Mouse (Mus musculus) myocyte (in vitro differentiated cells): ENCODE data around the gene Akap13.

Experiments used
- CEBPB ChIP-seq: IDR thresholded peaks from 2 replicates; pipeline ENCODE4 v1.6.1; 2011; ENCODE audit warnings: mild to moderate bottlenecking, moderate library complexity; ENCODE audit not compliant: poor library complexity, insufficient read depth, severe bottlenecking
- E2F4 ChIP-seq: IDR thresholded peaks from one replicate; pipeline ENCODE4 v1.6.1; 2011; ENCODE audit warnings: mild to moderate bottlenecking, control low read depth, moderate library complexity; ENCODE audit not compliant: insufficient read depth
- MAX ChIP-seq: IDR thresholded peaks from one replicate; pipeline ENCODE4 v1.6.1; 2011; ENCODE audit warnings: low read depth, mild to moderate bottlenecking, control low read depth
- MYOD1 ChIP-seq, 3 experiments: IDR thresholded peaks; one replicate each; pipeline ENCODE4 v1.6.1; 2011; ENCODE audit warnings: control low read depth in 2 of 3, low read depth in 2 of 3, mild to moderate bottlenecking in 2 of 3, moderate library complexity in 1 of 3; ENCODE audit not compliant: insufficient read length in 2 of 3, control insufficient read depth in 1 of 3
- MYOG ChIP-seq, 3 experiments: IDR thresholded peaks; one replicate each; pipeline ENCODE4 v1.6.1; 2011; ENCODE audit warnings: control low read depth in 2 of 3, low read depth in 2 of 3, mild to moderate bottlenecking in 2 of 3; ENCODE audit not compliant: insufficient read length in 2 of 3, control insufficient read depth in 1 of 3, insufficient read depth in 1 of 3
- POLR2A ChIP-seq: IDR thresholded peaks from one replicate; pipeline ENCODE4 v1.6.1; 2011; ENCODE audit warnings: low read depth, mild to moderate bottlenecking, control low read depth, moderate library complexity; ENCODE audit not compliant: insufficient read length
- SRF ChIP-seq: IDR thresholded peaks from one replicate; pipeline ENCODE4 v1.6.1; 2011; ENCODE audit warnings: low read depth; ENCODE audit not compliant: control insufficient read depth, insufficient read length
- TCF12 ChIP-seq: IDR thresholded peaks from one replicate; pipeline ENCODE4 v1.6.1; 2011; ENCODE audit warnings: mild to moderate bottlenecking, control low read depth; ENCODE audit not compliant: poor library complexity, insufficient read depth, severe bottlenecking
- USF1 ChIP-seq: IDR thresholded peaks from one replicate; pipeline ENCODE4 v1.6.1; 2011; ENCODE audit warnings: low read depth, mild to moderate bottlenecking, control low read depth, moderate library complexity

- TF ChIP-seq MYOG (IDR thresholded peaks at IDR 0.05; ENCODE audit: control insufficient read depth in 1 of 3, insufficient read depth in 1 of 3, insufficient read length in 2 of 3, low read depth in 2 of 3): no peak
- no peak for TF ChIP-seq POLR2A
- TF ChIP-seq USF1: no peak
- no peak for TF ChIP-seq MYOD1 (IDR thresholded peaks at IDR 0.05; ENCODE audit: control insufficient read depth in 1 of 3, insufficient read length in 2 of 3, low read depth in 2 of 3)
- no peak for TF ChIP-seq SRF
- TF ChIP-seq E2F4: no peak
- TF ChIP-seq MAX: no peak
- TF ChIP-seq CEBPB: no peak
- no peak for TF ChIP-seq TCF12
Observed at GRCm38 (mm10) chr7:75607248-75607647, 151.9 kb downstream of the Akap13 start.
